Mouse (Mus musculus): ENCODE data around the gene Vps25.

DNA sequence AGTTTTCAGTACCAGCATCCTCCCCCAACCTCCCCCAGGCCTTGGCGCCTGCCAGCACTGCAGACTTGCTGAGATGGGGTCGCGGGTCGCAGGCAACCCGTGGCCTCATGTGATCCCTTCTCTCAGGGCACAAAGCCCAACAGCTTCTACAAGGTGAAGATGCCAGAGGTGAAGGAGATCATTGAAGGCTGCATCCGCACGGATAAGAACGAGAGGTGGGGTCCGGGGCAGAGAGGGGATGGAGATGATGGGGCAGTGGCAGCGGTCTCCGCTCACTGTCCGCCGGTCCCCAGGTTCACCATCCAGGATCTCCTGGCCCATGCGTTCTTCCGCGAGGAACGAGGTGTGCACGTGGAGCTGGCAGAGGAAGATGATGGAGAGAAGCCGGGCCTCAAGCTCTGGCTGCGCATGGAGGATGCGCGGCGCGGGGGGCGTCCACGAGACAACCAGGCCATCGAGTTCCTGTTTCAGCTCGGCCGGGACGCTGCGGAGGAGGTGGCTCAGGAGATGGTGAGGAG is 11.5 kb downstream of the Vps25 start:
- TF ChIP-seq CTCF (IDR thresholded peaks at IDR 0.05; ENCODE audit: low read depth, low read length) (no peak), TAL1 (conservative IDR thresholded peaks at IDR 0.05; ENCODE audit: low read depth, low read length) (no peak), GATA1 (IDR thresholded peaks at IDR 0.05; ENCODE audit: borderline replicate concordance, low read length) (no peak)
